Mouse (Mus musculus): ENCODE measurements around the gene Cdh18.

DNA sequence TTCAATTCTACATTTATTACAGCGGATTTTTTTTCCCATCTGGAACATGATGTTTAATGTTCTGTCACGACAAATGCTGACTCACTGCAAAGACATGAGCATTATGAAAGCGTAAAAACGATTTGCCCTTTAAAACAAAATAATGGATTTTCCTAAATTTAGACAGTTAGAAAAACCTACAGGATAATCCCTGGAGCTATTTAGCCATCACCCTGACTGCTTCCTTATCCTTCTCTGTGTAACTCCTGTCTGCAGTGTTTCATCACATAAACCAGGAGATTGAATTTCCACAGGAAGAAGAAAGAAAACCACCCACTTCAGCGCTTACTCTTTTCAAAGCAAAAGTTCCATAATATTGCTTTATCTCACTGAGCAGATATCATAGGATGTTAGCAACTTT, 431.3 kb downstream of the Cdh18 start:
- TF ChIP-seq TAL1 (IDR thresholded peaks at IDR 0.05; ENCODE audit: low read length) (no peak), GATA1 (IDR thresholded peaks at IDR 0.05; ENCODE audit: low read length) (no peak)
